Mouse (Mus musculus) large intestine, adult 2 months (tissue): ENCODE measurements around the gene Hcrt. TPM values are rescaled to one million over a fixed set of nuclear protein-coding genes. Genes with fewer than 3 reads are reported as not detected.

Experiments
- DNase-seq: peaks from one replicate; pipeline ENCODE4 v3.0.0-alpha.2; 2012; ENCODE audit warnings: low read depth, low spot score
- WGBS: fragments of 180-500 bp; shearing (Covaris S2); methylation state at CpG from one replicate; pipeline ENCODE4 v1.1.7; 2018; 5-methylcytosine and 5-hydroxymethylcytosine counted together
- polyA plus RNA-seq: library from polyadenylated mRNA; depleted of rRNA; stranded (reverse); fragments of >200 nt; gene quantifications from 2 replicates; pipeline ENCODE4 v1.2.3, GENCODE M21; 2012

The Hcrt gene
- polyA plus RNA-seq, 1 experiment: not detected

DNA sequence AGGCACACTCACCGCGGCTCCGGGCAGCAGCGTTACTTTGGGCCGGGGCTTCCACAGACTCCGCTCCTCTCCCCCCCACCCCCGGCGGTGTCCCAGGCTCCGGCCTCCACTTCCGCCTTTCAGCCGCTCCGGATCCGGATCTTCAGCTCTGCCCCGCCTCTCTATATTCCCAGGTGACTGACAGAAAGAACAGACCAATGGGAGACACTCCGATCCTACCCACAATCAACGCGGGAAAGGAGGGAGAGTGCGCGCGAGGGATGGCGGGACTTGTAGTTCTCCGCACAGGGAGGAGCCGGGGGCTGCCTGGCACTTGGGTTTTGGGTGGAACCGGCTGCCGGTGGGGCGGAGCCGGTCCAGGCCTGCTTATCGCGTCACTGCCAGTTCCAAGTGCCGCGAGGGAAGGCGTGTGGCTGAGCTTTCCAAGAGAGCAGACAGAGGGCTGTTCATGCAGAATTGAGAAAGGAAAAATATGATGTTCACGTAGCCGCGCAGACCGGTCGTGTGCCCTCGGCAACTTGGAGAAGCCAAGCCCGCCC lies 24.6 kb downstream of the Hcrt start, which contains the start of gene Rab5c:
TSS of gene Rab5c (minus strand) at position 150 of the 539 bp plus-strand sequence.
- under 1% methylated on average over 38 of the region's 39 CpGs for WGBS

DNA sequence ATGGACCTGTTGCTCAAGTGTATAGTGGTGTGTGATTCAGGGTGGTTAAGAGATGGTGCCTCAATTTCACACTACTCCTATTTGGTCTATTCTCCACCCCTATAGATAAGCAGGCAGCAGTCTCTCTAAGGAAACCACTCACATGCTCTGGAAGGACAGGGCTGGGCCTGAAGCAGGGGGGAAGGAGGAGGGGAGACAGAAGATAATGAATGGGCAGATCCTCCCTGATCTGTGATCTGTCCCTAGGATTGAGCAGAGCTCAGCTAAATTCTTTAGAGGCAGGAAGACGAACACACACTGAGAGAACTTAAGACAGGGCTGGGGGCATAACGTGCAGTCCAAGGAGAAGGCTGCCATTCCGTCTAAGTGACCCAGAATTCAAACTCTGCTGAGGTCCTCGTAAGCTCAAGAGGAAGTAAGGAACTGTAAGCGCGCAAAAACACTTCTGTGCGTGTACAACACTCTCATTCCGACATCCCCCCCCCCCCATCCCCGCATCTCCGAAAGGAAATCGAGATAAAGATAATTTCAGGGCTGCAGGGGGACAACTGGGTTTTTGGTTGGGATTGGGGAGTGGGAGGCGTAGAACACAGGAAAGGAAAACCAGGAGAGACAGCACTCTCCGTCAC lies 25.5 kb downstream of the Hcrt start:
- no peak for DNase-seq
- WGBS: 0% methylated on average over 13 of the region's 13 CpGs

More for the DNA sequence above, 24.6 kb downstream of the Hcrt start, which contains the start of gene Rab5c:
- peak; percentile 99 for DNase-seq

DNA sequence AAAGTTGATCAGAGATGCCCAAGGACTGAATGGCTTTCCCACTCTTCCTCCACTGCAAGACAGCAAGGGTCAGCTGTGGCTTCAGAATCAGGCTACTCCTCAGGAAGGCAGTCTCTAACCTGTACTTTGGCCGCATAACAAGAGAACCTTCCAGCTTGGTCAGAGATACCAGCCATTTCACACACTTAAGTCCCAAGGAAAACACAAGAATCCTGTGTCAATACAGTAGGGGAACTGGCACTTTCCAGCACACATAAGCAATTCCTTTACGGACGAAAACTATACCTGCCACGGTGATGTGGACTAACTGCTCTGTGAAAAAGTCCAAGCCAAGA lies 26.0 kb downstream of the Hcrt start:
- 31% methylated on average over 4 of the region's 4 CpGs for WGBS
- DNase-seq: no peak

DNA sequence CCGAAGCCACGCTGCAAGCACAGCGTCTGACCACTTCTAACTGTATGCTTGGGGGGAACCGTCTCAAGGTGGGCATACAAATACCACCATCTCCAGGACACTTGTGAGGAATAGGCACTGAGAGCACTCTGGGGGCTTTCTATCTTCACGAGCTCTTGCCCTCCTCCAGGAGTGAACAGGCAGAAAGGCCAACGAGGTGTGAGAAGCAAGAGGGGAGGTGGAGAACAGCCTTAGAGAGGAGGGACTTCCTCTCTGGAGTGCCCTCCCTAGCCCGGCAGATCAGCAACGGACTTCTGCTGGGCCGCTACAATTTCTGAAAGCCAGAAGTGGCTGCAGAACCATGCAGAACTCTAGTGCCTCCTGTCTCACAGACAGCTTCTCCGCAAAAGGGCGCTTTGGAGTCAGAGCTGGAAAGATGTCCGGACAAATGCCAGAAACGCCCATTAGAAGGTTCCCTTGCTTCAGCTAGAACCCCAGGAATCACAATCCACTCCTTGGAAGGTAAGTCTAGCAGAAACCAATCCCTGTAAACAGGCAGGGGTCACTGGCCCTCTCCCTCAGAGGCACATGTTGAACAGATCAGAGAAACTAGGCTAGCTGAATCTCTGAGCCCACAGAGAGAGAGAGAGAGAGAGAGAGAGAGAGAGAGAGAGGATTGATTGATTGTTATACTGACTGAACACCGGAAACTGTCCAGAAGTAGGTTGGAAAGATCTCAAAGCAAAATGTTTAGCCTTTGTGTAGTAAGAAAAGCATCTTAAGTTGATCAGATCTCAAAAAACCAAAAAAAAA lies 26.6 kb downstream of the Hcrt start:
- no peak for DNase-seq
- WGBS: 66% methylated on average over 14 of the region's 14 CpGs

DNA sequence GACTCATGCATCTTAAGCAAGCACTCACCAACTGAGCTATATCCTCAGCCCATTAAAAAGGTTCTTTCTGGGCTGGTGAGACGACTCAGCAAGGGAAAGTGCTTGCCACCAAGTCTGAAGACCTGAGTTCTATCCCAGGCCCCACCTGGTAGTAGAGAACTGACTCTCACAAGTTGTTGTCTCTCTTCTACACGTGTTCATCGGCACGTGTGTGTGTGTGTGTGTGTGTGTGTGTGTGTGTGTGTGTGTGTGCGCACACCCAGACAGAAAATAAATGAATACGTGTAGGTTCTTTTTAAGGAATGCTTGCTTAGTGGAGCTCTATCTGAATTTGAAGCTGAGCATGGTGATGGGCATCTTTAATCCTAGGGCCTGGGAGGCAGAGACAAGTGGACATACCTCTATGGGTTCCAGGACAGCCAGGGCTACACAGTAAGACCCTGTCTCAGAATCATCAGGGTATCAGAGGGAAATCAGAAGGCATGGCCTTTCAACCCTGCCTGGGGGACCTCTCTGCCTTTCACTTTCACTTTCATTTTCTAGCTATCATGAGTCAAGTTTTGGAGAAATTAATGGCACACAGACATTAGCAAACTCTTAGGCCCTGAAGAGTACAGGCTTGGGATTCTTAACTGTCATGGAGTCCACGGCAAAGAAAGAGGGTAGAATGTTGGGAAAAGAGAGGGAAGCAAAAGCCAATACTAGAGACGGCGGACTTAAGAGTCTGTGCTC lies 27.4 kb downstream of the Hcrt start:
- 81% methylated on average over 9 of the region's 9 CpGs for WGBS
- no peak for DNase-seq

DNA sequence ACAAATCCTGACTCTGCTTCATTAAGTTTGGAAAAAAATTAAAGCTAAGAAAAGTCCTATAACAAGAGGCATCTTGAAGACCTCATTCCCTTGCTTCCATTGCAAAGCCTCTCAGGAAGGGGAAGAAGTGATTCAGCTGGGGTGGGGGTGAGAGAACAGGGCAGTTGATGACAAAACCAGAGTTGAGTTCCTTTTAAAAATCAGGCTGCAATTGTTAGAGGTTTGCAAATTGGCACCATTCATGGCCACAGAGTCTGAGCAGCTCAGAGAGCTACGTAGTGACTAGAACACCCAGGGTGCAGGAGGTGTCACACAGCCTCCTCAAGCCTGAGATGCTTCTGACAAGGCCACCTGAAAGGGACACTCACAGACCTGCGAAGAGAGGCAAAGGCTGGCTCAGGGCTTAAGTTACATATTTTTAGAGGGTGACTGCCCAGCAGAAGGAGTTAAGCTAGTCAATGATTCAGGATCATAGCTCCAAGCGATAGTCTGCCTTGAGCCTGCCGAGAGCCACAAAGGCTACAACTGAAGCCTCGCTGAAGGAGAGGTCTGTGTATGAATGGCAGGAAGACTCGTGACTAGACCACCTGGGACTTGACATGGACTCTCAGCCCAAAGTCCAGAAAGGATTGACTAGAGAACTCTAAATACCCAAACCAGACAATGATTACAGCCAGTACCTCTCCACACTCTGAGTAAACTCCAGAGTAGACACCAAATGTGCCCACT lies 32.1 kb downstream of the Hcrt start:
- DNase-seq: no peak
- WGBS: 80% methylated on average over 6 of the region's 6 CpGs

DNA sequence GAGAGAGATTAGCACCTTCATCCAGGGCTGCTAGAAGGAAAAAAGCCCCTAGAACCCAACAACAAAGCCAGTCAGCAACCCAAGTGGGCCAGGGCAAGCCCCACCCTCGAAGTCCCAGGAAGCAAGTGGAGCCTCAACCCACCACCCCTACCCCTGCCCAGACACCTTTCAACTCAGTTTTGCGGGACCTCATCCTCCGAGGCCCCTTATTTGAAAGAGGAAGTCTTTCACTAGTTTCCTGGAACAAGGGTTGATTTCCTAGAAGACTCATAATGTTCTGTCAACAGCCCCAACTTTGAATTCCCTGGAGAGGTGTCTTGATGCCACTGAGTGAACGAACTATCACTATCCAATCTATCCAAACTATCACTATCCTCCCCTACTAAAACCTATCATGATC lies 32.8 kb downstream of the Hcrt start:
- DNase-seq: no peak
- 71% methylated on average over 4 of the region's 4 CpGs for WGBS

DNA sequence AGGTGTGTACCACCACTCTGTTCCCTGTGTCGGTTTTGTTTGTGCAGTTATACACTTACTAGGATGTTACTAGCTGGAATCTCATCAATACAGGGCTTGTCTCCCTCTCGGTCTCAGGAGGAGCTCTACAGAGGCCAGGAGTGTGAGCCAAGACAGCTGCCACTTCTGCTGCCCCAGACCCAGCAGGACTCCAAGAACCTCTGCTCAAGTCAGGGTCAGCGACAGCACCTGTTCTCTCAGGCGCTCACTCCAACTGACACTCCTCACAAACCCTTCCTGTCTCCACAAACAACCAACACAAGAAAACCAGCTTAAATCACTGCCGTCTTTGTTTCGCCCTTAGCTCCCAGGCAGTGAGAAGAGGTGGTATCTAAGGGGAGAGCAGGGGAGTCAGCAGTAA lies 34.1 kb downstream of the Hcrt start:
- no peak for DNase-seq
- WGBS: 87% methylated on average over 6 of the region's 6 CpGs

DNA sequence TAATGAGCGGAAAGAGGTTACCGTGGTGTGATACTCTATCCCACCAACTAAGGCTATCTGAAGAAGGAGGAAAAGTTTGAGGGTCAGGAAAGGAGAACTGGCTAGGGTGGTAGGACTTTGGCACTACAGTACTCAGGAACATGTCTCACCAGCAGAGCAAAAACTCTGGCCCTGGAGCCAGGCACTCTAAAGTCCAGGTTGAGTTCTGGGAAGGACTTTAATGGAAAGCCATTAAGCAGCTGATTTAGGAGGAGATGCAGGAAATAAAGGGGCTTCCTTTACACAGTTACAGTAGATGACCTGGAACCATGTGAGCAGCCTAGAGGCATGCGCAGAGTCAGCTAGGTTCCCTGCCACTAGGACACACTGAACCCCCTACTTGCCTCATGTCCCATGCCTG lies 35.5 kb downstream of the Hcrt start:
- WGBS: 95% methylated on average over 3 of the region's 3 CpGs
- no peak for DNase-seq

DNA sequence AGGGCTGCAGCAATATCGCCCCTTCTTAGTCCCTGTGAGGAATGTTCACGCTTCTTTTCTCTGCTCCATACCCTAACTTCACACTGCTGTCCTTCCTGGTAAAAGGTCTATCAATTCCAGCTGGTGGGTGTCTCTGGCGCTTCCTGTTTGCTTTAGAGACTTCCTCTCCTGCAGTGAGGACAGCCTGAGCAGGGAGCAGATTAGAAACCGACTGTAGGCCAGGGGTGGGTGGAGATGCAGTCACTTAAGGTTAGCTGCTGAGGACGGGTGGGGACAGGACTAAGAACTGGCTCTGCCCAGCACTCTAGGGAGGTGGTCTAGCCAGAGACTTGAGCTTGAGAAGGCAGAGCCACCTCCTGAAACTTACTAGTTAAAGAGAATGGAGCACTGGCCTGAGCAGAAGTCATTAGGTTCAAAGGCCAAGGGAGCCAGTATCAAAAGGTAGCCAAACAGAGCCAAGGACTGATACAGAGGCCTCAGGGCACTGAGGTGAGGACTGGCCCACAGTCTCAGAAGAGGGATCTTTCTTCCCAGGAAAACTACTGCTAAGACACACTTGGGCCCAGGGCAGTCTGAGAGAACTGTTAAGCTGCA lies 37.7 kb downstream of the Hcrt start:
- DNase-seq: no peak
- WGBS: 28% methylated on average over 5 of the region's 5 CpGs

DNA sequence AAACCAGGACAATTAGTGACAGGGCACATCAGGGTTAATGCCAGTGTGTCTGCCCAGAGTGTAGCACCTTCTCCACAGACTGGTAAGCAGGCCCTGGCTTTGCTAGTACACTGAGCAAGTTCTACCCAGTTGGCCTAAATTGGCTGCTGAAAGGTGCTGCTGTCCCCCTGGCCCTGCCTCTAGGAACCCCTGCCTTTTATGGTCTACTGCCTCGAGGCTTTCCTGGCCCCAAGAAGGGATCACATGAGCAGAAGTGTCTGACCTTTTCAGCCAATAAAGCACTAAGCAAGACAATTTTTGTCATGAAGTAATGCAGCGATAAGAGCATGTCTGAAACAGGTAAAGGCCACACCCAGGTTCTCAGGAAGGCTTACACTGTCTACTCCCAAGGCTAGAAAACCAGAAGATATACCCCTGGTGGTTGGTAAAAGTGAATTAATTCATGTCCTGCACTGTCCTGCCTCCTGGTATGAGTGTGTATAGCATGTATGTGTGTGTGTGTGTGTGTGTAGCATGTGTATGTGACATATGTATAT lies 40.2 kb downstream of the Hcrt start:
- DNase-seq: no peak
- 32% methylated on average over 2 of the region's 2 CpGs for WGBS

DNA sequence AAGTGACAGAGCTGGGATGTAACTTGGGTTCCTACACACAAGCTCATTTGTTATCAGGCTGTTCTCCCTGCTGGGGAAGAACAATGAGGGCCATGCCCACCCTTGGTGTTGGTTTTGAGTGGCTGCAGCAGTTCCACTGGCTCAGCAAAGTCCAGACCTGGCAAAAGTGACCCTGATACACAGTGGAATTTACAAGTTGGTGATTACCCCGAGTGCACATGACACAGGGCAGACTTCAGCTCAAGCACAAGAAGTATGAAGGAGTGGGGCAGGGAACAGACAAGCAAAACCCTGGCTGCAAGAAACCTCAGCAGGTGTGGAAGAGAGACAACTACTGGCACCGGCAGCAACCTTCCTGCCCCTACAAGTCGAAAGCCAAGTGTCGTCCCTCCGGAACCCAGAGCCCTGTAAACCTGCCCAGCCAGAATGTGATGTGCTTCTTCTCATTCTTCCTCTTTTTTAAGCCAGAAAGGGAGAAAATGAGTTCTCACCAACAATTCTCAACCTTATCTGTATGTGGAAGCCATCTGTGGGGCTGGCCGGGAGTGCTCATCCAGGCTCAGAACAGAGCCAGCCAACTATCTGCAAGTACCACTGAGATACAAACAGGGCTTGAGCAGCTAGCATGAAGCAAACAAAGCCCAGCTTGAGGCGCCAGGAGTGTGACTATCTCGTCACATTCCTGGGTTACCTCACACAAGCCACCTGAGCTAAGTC lies 40.8 kb downstream of the Hcrt start:
- WGBS: 63% methylated on average over 8 of the region's 8 CpGs

DNA sequence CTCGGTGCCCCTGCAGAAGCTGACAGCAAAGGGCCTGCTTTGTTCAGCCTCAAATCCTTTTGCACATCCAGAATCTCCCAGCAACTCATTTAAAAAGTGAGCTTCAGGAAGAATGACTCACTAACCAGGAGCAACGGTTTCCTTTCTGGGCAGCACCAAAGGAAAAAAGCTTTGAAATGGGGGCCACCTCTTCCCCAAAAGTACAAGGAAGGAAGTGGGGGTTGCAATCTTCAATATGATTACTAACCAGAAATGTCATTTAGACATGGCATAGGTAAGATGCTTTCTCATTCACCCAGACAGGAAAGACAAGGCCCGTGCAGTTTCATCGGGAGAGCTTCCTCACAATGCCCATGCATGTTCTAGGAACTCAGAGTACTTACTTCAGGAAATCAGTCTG lies 41.5 kb downstream of the Hcrt start:
- 56% methylated on average over 4 of the region's 4 CpGs for WGBS
- no peak for DNase-seq

More for the DNA sequence above, 40.8 kb downstream of the Hcrt start:
- no peak for DNase-seq

DNA sequence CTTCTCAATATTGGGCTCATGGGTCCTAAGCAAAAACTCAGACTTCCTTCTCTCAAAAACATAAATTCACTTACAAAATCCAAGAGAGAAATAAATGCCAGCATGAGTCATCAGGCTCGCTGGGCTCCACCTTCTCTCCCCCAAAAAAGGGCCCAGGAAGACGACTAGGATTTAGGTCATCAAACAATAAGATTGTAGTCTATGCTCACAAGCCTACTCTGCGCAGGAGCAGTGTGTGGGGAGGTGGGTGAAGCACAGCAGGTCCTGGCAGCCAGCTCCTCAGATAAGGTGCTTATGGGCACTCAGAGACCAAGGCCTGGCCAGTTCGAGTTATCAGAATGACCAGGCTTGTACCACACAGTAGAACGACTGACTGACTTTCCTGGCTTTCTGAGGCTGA lies 42.4 kb downstream of the Hcrt start:
- WGBS: 48% methylated on average over 5 of the region's 5 CpGs
- DNase-seq: no peak

DNA sequence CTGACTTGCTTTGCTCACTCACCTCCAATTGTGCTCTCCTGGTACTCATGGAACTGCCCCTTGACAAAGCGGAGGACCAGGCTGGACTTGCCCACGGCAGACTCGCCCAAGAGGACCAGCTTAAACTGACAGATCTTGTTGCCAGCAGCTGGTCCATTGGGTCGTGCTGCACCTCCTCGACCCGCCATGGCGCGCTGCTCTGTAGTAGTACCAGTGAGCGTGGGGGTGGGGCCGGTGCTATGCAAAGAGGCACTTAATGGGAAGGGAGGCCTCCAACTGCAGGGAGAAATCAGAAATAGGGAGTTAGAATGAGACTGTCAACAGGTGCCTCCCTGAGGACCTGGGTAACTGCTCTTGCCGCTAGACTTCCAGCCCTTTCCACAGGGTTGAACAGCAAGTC lies 42.8 kb downstream of the Hcrt start:
- DNase-seq: no peak
- 87% methylated on average over 11 of the region's 11 CpGs for WGBS

DNA sequence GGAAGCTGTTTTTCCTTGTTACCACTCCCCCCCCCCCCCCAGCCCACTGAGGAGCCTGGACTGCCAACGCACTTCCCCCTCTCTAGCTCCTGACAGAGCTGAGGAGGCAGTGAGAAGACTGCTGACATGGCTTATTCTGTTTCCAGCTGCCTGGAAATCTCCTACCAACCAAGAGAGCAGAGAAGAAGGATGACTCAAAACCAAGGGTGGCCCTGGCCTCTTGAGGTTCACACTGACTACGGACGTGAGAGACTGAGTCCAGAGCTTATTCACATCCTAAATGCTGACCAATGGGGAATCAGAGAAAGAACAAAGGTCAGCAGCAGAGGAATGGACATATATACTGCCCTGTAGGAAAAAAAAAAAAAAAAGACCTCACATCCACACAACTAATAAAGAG lies 43.4 kb downstream of the Hcrt start:
- no peak for DNase-seq
- WGBS: 80% methylated on average over 3 of the region's 3 CpGs

DNA sequence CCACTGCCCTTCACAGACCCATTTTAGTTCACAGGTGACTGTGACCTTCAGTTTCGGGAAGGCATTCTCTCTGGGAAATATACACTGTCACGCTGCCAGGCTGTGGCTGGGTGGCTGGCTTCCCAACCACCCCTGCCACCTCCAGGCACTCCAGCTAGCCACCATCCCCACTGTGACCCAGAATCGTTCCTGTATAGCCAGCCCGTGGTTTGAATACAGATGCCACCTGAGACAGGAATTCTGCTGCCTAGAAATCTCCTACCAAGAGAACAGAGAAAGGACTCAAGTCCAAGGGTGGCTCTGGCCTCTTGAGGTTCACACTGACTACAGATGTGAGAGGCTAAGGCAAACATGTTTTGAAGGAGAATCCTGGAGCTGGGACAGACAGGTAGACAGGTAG lies 43.9 kb downstream of the Hcrt start:
- no peak for DNase-seq
- 87% methylated on average over 4 of the region's 4 CpGs for WGBS

DNA sequence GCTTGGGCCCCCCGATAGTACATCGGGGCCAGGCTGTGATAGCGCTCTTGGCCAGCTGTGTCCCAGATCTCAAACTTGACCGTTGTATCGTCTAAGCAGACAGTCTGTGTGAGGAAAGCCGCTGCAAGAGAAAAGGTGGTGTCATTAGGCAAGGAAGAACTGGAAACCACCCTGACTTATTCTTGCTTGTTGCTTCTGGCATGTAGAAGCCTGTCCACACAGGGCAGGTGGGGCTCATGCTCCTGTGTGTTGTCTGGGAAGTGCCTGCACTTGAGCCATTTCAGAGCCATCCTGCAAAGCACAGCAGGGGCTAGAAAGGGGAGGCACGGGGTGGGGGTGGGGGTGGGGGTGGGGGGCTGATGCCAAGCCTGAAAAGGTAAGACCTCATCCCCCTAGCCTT lies 44.3 kb downstream of the Hcrt start:
- 97% methylated on average over 7 of the region's 7 CpGs for WGBS
- DNase-seq: no peak

DNA sequence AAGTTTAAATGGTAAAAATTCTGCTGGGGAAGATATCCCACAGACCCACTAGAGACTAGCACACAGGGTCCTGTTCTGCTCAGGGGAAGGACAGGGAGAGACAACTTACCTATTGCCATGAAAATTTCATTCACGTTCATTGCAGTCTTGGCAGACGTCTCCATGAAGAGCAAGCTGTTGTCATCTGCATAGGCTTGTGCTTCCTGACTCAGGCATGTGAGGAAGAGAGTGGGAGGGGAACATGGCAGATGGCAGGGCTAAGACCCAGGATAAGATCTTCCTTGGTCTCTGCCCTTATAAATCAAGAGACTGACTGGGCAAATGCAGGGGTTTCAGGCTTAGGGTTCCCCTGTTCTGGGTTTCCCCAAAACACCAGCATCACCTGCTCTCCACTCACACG lies 46.1 kb downstream of the Hcrt start:
- no peak for DNase-seq
- 77% methylated on average over 3 of the region's 3 CpGs for WGBS
